Mouse (Mus musculus) midbrain, embryonic 14.5 days (tissue): Measurements from ENCODE around the gene Rrp36. TPM values are rescaled to one million over a fixed set of nuclear protein-coding genes. Genes with fewer than 3 reads are reported as not detected.

Source experiments
- ATAC-seq: fragments of 200-750 bp; cut with Nextera tagmentation; 2 replicates; pipeline ENCODE4 v1.8.0; 2017; ENCODE audit warnings: moderate number of reproducible peaks, moderate library complexity; ENCODE audit not compliant: low FRiP score, low TSS enrichment
- DNase-seq: peaks from one replicate; pipeline ENCODE4 v3.0.0-alpha.2; 2015
- H3K27ac ChIP-seq: fragments of 300-500 bp; sonication (generic); replicated peaks from 2 replicates; pipeline ENCODE4 v1.5.1; 2014; ENCODE audit warnings: mild to moderate bottlenecking, low read depth, low read length, moderate library complexity
- H3K27me3 ChIP-seq: fragments of 300-500 bp; sonication (generic); 2 replicates; pipeline ENCODE4 v1.6.1; 2014; ENCODE audit warnings: low read length, control low read depth, mixed read lengths; ENCODE audit not compliant: control insufficient read depth, insufficient read depth
- H3K36me3 ChIP-seq: fragments of 300-500 bp; sonication (generic); 2 replicates; pipeline ENCODE4 v1.6.1; 2014; ENCODE audit warnings: low read length, control low read depth; ENCODE audit not compliant: control insufficient read depth, insufficient read depth
- H3K4me1 ChIP-seq: fragments of 300-500 bp; sonication (generic); 2 replicates; pipeline ENCODE4 v1.6.1; 2014; ENCODE audit warnings: mild to moderate bottlenecking, antibody characterized with exemption, low read length, control low read depth; ENCODE audit not compliant: control insufficient read depth, insufficient read depth
- H3K4me2 ChIP-seq: fragments of 300-500 bp; sonication (generic); 2 replicates; pipeline ENCODE4 v1.6.1; 2014; ENCODE audit warnings: mild to moderate bottlenecking, low read length, moderate library complexity
- H3K4me3 ChIP-seq: fragments of 300-500 bp; sonication (generic); replicated peaks from 2 replicates; pipeline ENCODE4 v1.5.1; 2014; ENCODE audit warnings: low read depth, low read length
- H3K9ac ChIP-seq: fragments of 300-500 bp; sonication (generic); replicated peaks from 2 replicates; pipeline ENCODE4 v1.6.1; 2014; ENCODE audit warnings: mild to moderate bottlenecking, low read length, moderate library complexity
- H3K9me3 ChIP-seq: fragments of 300-500 bp; sonication (generic); 2 replicates; pipeline ENCODE4 v1.6.1; 2016; ENCODE audit warnings: low read length, control low read depth, mixed read lengths; ENCODE audit not compliant: control insufficient read depth
- WGBS: fragments of 180-500 bp; shearing (Covaris S2); extraction: QIAGEN DNeasy Blood & Tissue Kit; methylation state at CpG from one replicate; pipeline ENCODE4 v1.1.7; 2014; 5-methylcytosine and 5-hydroxymethylcytosine counted together
- polyA plus RNA-seq: library from polyadenylated mRNA; unstranded; fragments of >200 nt; fragmentation: Nextera tagmentation; extraction: Ambion mirVana; gene quantifications from 2 replicates; pipeline ENCODE4 v1.2.1, GENCODE M21; 2014

Rrp36 gene
- polyA plus RNA-seq, 1 experiment from 2014 or later: 35.3 TPM

GRCm38 (mm10) chr17:46651755-46652547, 22.2 kb downstream of the Rrp36 start:
- Histone ChIP-seq H3K4me3 (peak overlapping the region; percentile 67), H3K27me3 (no peaks in the 10 kb centered on the region), H3K4me1 (peaks cover 25% of the 10 kb centered on the region), H3K27ac (no peak overlapping the region), H3K4me2 (peak overlapping the region; percentile 88), H3K36me3 (peaks cover 46% of the 10 kb centered on the region), H3K9ac (peak overlapping the region; percentile 96), H3K9me3 (no peaks in the 10 kb centered on the region)
- DNase-seq: no peak
- no peak for ATAC-seq
- WGBS: 79% methylated on average over 20 of the region's 20 CpGs

GRCm38 (mm10) chr17:46651292-46651691, 22.9 kb downstream of the Rrp36 start:
- Histone ChIP-seq H3K4me1 (peaks cover 31% of the 10 kb centered on the region), H3K36me3 (peaks cover 39% of the 10 kb centered on the region), H3K4me3 (peak overlapping the region; percentile 67), H3K27ac (peak overlapping the region; percentile 95), H3K9ac (peak overlapping the region; percentile 96), H3K9me3 (no peaks in the 10 kb centered on the region), H3K4me2 (peak overlapping the region; percentile 88), H3K27me3 (no peaks in the 10 kb centered on the region)
- no peak for ATAC-seq
- 79% methylated on average over 17 of the region's 17 CpGs for WGBS
- DNase-seq: no peak

GRCm38 (mm10) chr17:46650232-46651031, 23.7 kb downstream of the Rrp36 start, which contains the start of gene Cul7:
Cul7 (plus strand) TSS chr17:46650337.
- Histone ChIP-seq H3K4me3 (peak within 1 kb of the TSS; percentile 67), H3K9me3 (no peaks in the 10 kb centered on the region), H3K36me3 (peaks cover 30% of the 10 kb centered on the region), H3K9ac (peak within 1 kb of the TSS; percentile 96), H3K4me1 (peaks cover 31% of the 10 kb centered on the region), H3K4me2 (peak within 1 kb of the TSS; percentile 88), H3K27ac (peak within 1 kb of the TSS; percentile 95), H3K27me3 (no peaks in the 10 kb centered on the region)
- DNase-seq (peak; percentile 96), ATAC-seq (peak; percentile 94)
- WGBS: under 1% methylated on average over 58 of the region's 58 CpGs

- 33% methylated on average over 15 of the region's 15 CpGs for WGBS
- H3K9me3 ChIP-seq: no peaks in the 10 kb centered on the region
- H3K4me1 ChIP-seq: peaks cover 37% of the 10 kb centered on the region
- no peaks in the 10 kb centered on the region for H3K27me3 ChIP-seq
- peaks cover 28% of the 10 kb centered on the region for H3K36me3 ChIP-seq
- H3K9ac ChIP-seq: peak overlapping the region; percentile 96
- H3K27ac ChIP-seq: peak overlapping the region; percentile 95
- peak overlapping the region; percentile 88 for H3K4me2 ChIP-seq
- peak overlapping the region; percentile 67 for H3K4me3 ChIP-seq
- DNase-seq (peak; percentile 17), ATAC-seq (no peak)
Measured at GRCm38 (mm10) chr17:46649811-46650210, 24.3 kb downstream of the Rrp36 start.

GRCm38 (mm10) chr17:46648436-46648835, 25.7 kb downstream of the Rrp36 start:
- WGBS: 92% methylated on average over 9 of the region's 9 CpGs
- ATAC-seq (no peak), DNase-seq (no peak)
- no peak overlapping the region for H3K4me2 ChIP-seq
- no peak overlapping the region for H3K27ac ChIP-seq
- H3K9me3 ChIP-seq: no peaks in the 10 kb centered on the region
- no peak overlapping the region for H3K4me3 ChIP-seq
- H3K9ac ChIP-seq: no peak overlapping the region
- peaks cover 43% of the 10 kb centered on the region for H3K4me1 ChIP-seq
- H3K36me3 ChIP-seq: peaks cover 17% of the 10 kb centered on the region
- no peaks in the 10 kb centered on the region for H3K27me3 ChIP-seq

GRCm38 (mm10) chr17:46647279-46647678, 26.9 kb downstream of the Rrp36 start:
- H3K9me3 ChIP-seq: no peaks in the 10 kb centered on the region
- no peak overlapping the region for H3K9ac ChIP-seq
- peaks cover 38% of the 10 kb centered on the region for H3K4me1 ChIP-seq
- no peak for DNase-seq
- H3K4me3 ChIP-seq: no peak overlapping the region
- peak overlapping the region; percentile 95; the same call in 1 of the 2 replicates for H3K4me2 ChIP-seq
- peaks cover 15% of the 10 kb centered on the region for H3K36me3 ChIP-seq
- ATAC-seq: no peak
- H3K27me3 ChIP-seq: no peaks in the 10 kb centered on the region
- no peak overlapping the region for H3K27ac ChIP-seq
- 92% methylated on average over 7 of the region's 7 CpGs for WGBS

- peak overlapping the region; percentile 72 for H3K4me3 ChIP-seq
- H3K4me2 ChIP-seq: peak overlapping the region; percentile 95
- under 1% methylated on average over 19 of the region's 19 CpGs for WGBS
- peaks cover 31% of the 10 kb centered on the region for H3K4me1 ChIP-seq
- ATAC-seq: no peak; the same call in 1 of the 2 replicates
- peaks cover 22% of the 10 kb centered on the region for H3K36me3 ChIP-seq
- peak overlapping the region; percentile 89 for H3K27ac ChIP-seq
- H3K9ac ChIP-seq: peak overlapping the region; percentile 68
- H3K27me3 ChIP-seq: no peaks in the 10 kb centered on the region
- no peak for DNase-seq
- no peaks in the 10 kb centered on the region for H3K9me3 ChIP-seq
Measured at GRCm38 (mm10) chr17:46646322-46646662, 27.9 kb downstream of the Rrp36 start.

- Histone ChIP-seq H3K4me3 (peak within 1 kb of the TSS; percentile 72), H3K4me1 (peaks cover 25% of the 10 kb centered on the region), H3K27me3 (no peaks in the 10 kb centered on the region), H3K9me3 (no peaks in the 10 kb centered on the region), H3K27ac (peak within 1 kb of the TSS; percentile 89), H3K4me2 (peak within 1 kb of the TSS; percentile 95), H3K36me3 (peaks cover 27% of the 10 kb centered on the region), H3K9ac (peak within 1 kb of the TSS; percentile 73)
- WGBS: under 1% methylated on average over 53 of the region's 53 CpGs
- peak; percentile 98 for DNase-seq
- peak; percentile 70 for ATAC-seq
Measured at GRCm38 (mm10) chr17:46645561-46646321, 28.4 kb downstream of the Rrp36 start, which contains the start of the genes Klc4 and Mrpl2. Klc4 (minus strand) TSS chr17:46646022. Mrpl2 (plus strand) TSS chr17:46646229.
